Mouse (Mus musculus) small intestine, adult 2 months (tissue): ENCODE measurements at regions not wholly inside any gene's neighbourhood (a gene's known extent, or its start where the extent isn't known, plus 50 kb on each side); places are given as distances from the start of the nearest gene placed in this dataset.

Experiments
- CTCF ChIP-seq: fragments of 200-500 bp; IDR thresholded peaks from 2 replicates; pipeline ENCODE4 v1.5.1; 2012; ENCODE audit warnings: low read depth, mild to moderate bottlenecking, control low read depth, inconsistent platforms, low read length, moderate library complexity, mixed read lengths; ENCODE audit not compliant: insufficient replicate concordance, insufficient read length; ENCODE audit errors: extremely low read depth
- POLR2A ChIP-seq: fragments of 200-500 bp; IDR thresholded peaks from 2 replicates; pipeline ENCODE4 v1.6.1; 2012; ENCODE audit warnings: low read depth, mild to moderate bottlenecking, control low read depth, inconsistent platforms, low read length, moderate library complexity

- TF ChIP-seq CTCF (no peak), POLR2A (no peak)
Measured at GRCm38 (mm10) chr5:75512521-75513422, 61.9 kb upstream of the Kit start.
